Mouse (Mus musculus) CH12.LX (cell line): Measurements from ENCODE around the gene Gm20388.

Experiments
- BHLHE40 ChIP-seq: IDR thresholded peaks from 2 replicates; pipeline ENCODE4 v1.6.1; 2011; ENCODE audit warnings: mild to moderate bottlenecking, low read depth, low read length, improper control_type of control experiment
- CTCF ChIP-seq, 2 experiments: IDR thresholded peaks in 1 of 2; conservative IDR thresholded peaks in 1 of 2; 2 replicates each; pipeline ENCODE4 v1.5.1; 2011 to 2012; ENCODE audit warnings: low read depth in 2 of 2, low read length in 2 of 2, improper control_type of control experiment in 1 of 2, inconsistent platforms in 1 of 2, mild to moderate bottlenecking in 1 of 2, moderate library complexity in 1 of 2
- EP300 ChIP-seq: IDR thresholded peaks from 2 replicates; pipeline ENCODE4 v1.6.1; 2011; ENCODE audit warnings: low read length, improper control_type of control experiment
- IRF4 ChIP-seq: IDR thresholded peaks from 2 replicates; pipeline ENCODE4 v1.6.1; 2014; ENCODE audit warnings: low read depth, mild to moderate bottlenecking, inconsistent platforms, low read length, improper control_type of control experiment
- MAFK ChIP-seq: IDR thresholded peaks from 2 replicates; pipeline ENCODE4 v1.6.1; 2011; ENCODE audit warnings: low read length, improper control_type of control experiment; ENCODE audit not compliant: insufficient replicate concordance
- MYC ChIP-seq: IDR thresholded peaks from 2 replicates; pipeline ENCODE4 v1.6.1; 2011; ENCODE audit warnings: low read depth, mild to moderate bottlenecking, improper control_type of control experiment, low read length
- RAD21 ChIP-seq: IDR thresholded peaks from 2 replicates; pipeline ENCODE4 v1.6.1; 2011; ENCODE audit warnings: low read depth, mild to moderate bottlenecking, low read length, improper control_type of control experiment, moderate library complexity
- ZNF384 ChIP-seq: IDR thresholded peaks from 2 replicates; pipeline ENCODE4 v1.6.1; 2012; ENCODE audit warnings: low read depth, low read length, improper control_type of control experiment, inconsistent platforms

- TF ChIP-seq RAD21 (no peak), CTCF (conservative IDR thresholded peaks at IDR 0.05 in 1 of 2, IDR thresholded peaks at IDR 0.05 in 1 of 2; ENCODE audit: low read depth in 2 of 2, low read length in 2 of 2) (no peak), EP300 (no peak), MAFK (no peak), BHLHE40 (no peak), ZNF384 (no peak), IRF4 (no peak), MYC (no peak)
These were observed 615.2 kb downstream of the Gm20388 start for GRCm38 (mm10) chr8:120525832-120526231.
